Comparison of ENCODE assay signal across 7 mouse cellular contexts in the genomic region with DNA sequence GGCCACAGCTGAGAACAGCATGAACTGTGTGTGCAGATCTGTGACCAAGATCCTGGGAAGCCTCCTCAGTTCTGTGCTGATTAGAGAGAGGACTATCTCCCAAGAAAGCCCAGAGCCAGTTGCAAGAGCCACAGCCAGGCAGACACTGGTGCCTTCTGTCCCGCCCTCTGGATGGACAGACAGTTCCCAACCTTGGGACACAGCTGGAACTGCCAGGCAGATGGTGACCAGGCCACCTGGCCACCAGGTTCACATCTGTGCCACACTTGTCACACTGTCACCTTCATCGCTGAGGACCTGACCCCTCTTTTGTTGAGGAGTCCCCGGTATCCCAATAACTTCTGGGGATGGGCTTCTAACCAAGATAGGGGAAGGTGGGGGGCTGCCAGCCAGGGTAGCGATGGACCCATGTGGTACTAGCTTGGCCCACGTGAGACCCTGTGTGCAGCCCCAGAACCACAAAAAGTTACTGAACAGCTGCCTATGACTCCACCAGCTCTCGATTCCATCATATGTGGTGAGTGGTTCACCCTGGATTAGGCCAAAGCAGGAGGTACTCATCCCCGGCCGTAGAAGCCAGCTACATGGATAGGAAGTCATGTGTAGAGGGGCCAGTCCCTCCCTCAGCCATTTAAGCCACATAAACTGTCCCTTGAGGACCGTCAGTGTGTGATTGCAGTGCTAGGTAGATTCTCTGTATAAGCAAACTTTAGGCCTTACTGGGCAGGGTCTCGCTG. TPM values are rescaled to one million over a fixed set of nuclear protein-coding genes. Genes with fewer than 3 reads are reported as not detected.
A peak's percentile ranks its signal among the peaks of the same experiment; 100 is the strongest.
DNase-seq lines count a peak whose midpoint lies in the region; ATAC-seq and TF ChIP-seq lines count a peak whose summit lies in the region.

No protein-coding gene starts in this region.

- no peak for DNase-seq in hindbrain, embryonic 10.5 days (ENCODE audit: low spot score)
- no peak for DNase-seq in hindbrain, embryonic 11.5 days (ENCODE audit: low spot score)
- no peak for DNase-seq in neural tube, embryonic 10.5 days (ENCODE audit: extremely low spot score, low spot score)
- DNase-seq in limb, embryonic 14.5 days (ENCODE audit: low spot score), result no peak
- DNase-seq in c-Kit-positive CD71-positive TER-119-positive erythroid progenitor cells, embryonic 14.5 days (ENCODE audit: low spot score), result no peak
- DNase-seq in adipocyte (ENCODE audit: low spot score), result no peak

- ATAC-seq in hindbrain, embryonic 11.5 days (ENCODE audit: low FRiP score), result no peak
- no peak for ATAC-seq in neural tube, embryonic 12.5 days (ENCODE audit: low FRiP score, low read depth)
- no peak for ATAC-seq in limb, embryonic 14.5 days (ENCODE audit: low FRiP score, low read depth)

- H3K4me1 ChIP-seq in hindbrain, embryonic 10.5 days (replicated peaks), result peaks cover 40% of the 10 kb centered on the region
- peaks cover 5% of the 10 kb centered on the region; the same call in 1 of the 2 replicates for H3K4me1 ChIP-seq in hindbrain, embryonic 11.5 days (replicated peaks; ENCODE audit: control insufficient read depth, insufficient read depth, low read length)
- H3K4me1 ChIP-seq in neural tube, embryonic 12.5 days, result peaks cover 43% of the 10 kb centered on the region
- H3K4me1 ChIP-seq in limb, embryonic 14.5 days (ENCODE audit: control insufficient read depth, insufficient read depth, low read length), result peaks cover 11% of the 10 kb centered on the region; the same call in 1 of the 2 replicates

- 92% methylated on average over 10 of the region's 10 CpGs for WGBS in hindbrain, embryonic 10.5 days
- 91% methylated on average over 10 of the region's 10 CpGs for WGBS in hindbrain, embryonic 11.5 days
- 93% methylated on average over 10 of the region's 10 CpGs for WGBS in neural tube, embryonic 12.5 days
- WGBS in limb, embryonic 14.5 days, result 90% methylated on average over 10 of the region's 10 CpGs

- no peak overlapping the region for H3K27ac ChIP-seq in hindbrain, embryonic 10.5 days
- H3K27ac ChIP-seq in hindbrain, embryonic 11.5 days (ENCODE audit: low read depth, low read length), result no peak overlapping the region
- no peak overlapping the region for H3K27ac ChIP-seq in neural tube, embryonic 12.5 days
- H3K27ac ChIP-seq in limb, embryonic 14.5 days (replicated peaks; ENCODE audit: low read depth, low read length), result no peak overlapping the region

- H3K9ac ChIP-seq in hindbrain, embryonic 11.5 days (ENCODE audit: low read depth, low read length), result no peak overlapping the region
- 0 out of 2 replicates have a peak overlapping the region, but pooled peaks have one; percentile 26 for H3K9ac ChIP-seq in neural tube, embryonic 12.5 days
- H3K9ac ChIP-seq in limb, embryonic 14.5 days (ENCODE audit: low read depth, low read length, severe bottlenecking), result peak overlapping the region; percentile 16; the same call in 1 of the 2 replicates

- H3K4me3 ChIP-seq in hindbrain, embryonic 10.5 days, result peak overlapping the region; percentile 9; the same call in 1 of the 2 replicates
- no peak overlapping the region for H3K4me3 ChIP-seq in hindbrain, embryonic 11.5 days (ENCODE audit: low read depth, low read length)
- H3K4me3 ChIP-seq in neural tube, embryonic 12.5 days, result no peak overlapping the region
- no peak overlapping the region for H3K4me3 ChIP-seq in limb, embryonic 14.5 days (replicated peaks; ENCODE audit: low read length)

- H3K4me2 ChIP-seq in hindbrain, embryonic 11.5 days (replicated peaks; ENCODE audit: low read depth, low read length), result no peak overlapping the region
- H3K4me2 ChIP-seq in neural tube, embryonic 12.5 days (replicated peaks), result peak overlapping the region; percentile 92; the same call in 1 of the 2 replicates
- H3K4me2 ChIP-seq in limb, embryonic 14.5 days (replicated peaks; ENCODE audit: low read depth, low read length, severe bottlenecking), result 0 out of 2 replicates have a peak overlapping the region, but pooled peaks have one; percentile 3

- no peak for TF ChIP-seq POLR2A in limb, embryonic 14.5 days (IDR thresholded peaks at IDR 0.05; ENCODE audit: borderline replicate concordance, extremely low read depth, insufficient read depth, insufficient read length)

- no peaks in the 10 kb centered on the region for H3K27me3 ChIP-seq in hindbrain, embryonic 10.5 days (ENCODE audit: insufficient read depth, poor library complexity, severe bottlenecking)
- no peaks in the 10 kb centered on the region for H3K27me3 ChIP-seq in hindbrain, embryonic 11.5 days (ENCODE audit: control insufficient read depth, insufficient read depth, low read length)
- no peaks in the 10 kb centered on the region for H3K27me3 ChIP-seq in neural tube, embryonic 12.5 days (replicated peaks)
- no peaks in the 10 kb centered on the region for H3K27me3 ChIP-seq in limb, embryonic 14.5 days (ENCODE audit: control insufficient read depth, insufficient read depth, low read length)

- no peaks in the 10 kb centered on the region for H3K9me3 ChIP-seq in hindbrain, embryonic 10.5 days
- H3K9me3 ChIP-seq in hindbrain, embryonic 11.5 days (ENCODE audit: control insufficient read depth, low read length), result no peaks in the 10 kb centered on the region
- H3K9me3 ChIP-seq in neural tube, embryonic 12.5 days, result no peaks in the 10 kb centered on the region
- H3K9me3 ChIP-seq in limb, embryonic 14.5 days (ENCODE audit: control insufficient read depth, low read length), result no peaks in the 10 kb centered on the region

- peaks cover 55% of the 10 kb centered on the region for H3K36me3 ChIP-seq in hindbrain, embryonic 10.5 days
- H3K36me3 ChIP-seq in hindbrain, embryonic 11.5 days (ENCODE audit: control insufficient read depth, insufficient read depth, low read length), result peaks cover 6% of the 10 kb centered on the region; the same call in 1 of the 2 replicates
- H3K36me3 ChIP-seq in neural tube, embryonic 12.5 days, result peaks cover 52% of the 10 kb centered on the region
- H3K36me3 ChIP-seq in limb, embryonic 14.5 days (ENCODE audit: control insufficient read depth, insufficient read depth, low read length), result peaks cover 47% of the 10 kb centered on the region

RNA-seq across cellular contexts. Expression of a gene that starts 2.9 kb away (rescaled TPM):
- 13.3 and 15.5 TPM in 2 replicates for polyA plus RNA-seq in hindbrain, embryonic 10.5 days (2016; fragmentation: Nextera tagmentation; extraction: Ambion mirVana)
- 12.8 and 14.4 TPM in 2 replicates for polyA plus RNA-seq in hindbrain, embryonic 11.5 days (2014; fragmentation: Nextera tagmentation; extraction: Ambion mirVana)
- polyA plus RNA-seq in neural tube, embryonic 12.5 days (2016; fragmentation: Nextera tagmentation; extraction: Ambion mirVana), result 19.9 and 20.6 TPM in 2 replicates
- polyA plus RNA-seq in limb, embryonic 14.5 days (2012; rRNA removed), result 14.5 and 18.4 TPM in 2 replicates
- polyA plus RNA-seq in limb, embryonic 14.5 days (2014; fragmentation: Nextera tagmentation; extraction: Ambion mirVana), result 16.0 and 17.4 TPM in 2 replicates

RNA-seq across cellular contexts. Expression of a gene that starts 17.1 kb away (rescaled TPM):
- polyA plus RNA-seq in hindbrain, embryonic 10.5 days (2016; fragmentation: Nextera tagmentation; extraction: Ambion mirVana), result 2.4 and 2.6 TPM in 2 replicates
- polyA plus RNA-seq in hindbrain, embryonic 11.5 days (2014; fragmentation: Nextera tagmentation; extraction: Ambion mirVana), result 2.1 and 2.7 TPM in 2 replicates
- polyA plus RNA-seq in neural tube, embryonic 12.5 days (2016; fragmentation: Nextera tagmentation; extraction: Ambion mirVana), result 1.5 and 2.0 TPM in 2 replicates
- polyA plus RNA-seq in limb, embryonic 14.5 days (2012; rRNA removed), result 12.5 and 16.5 TPM in 2 replicates
- 8.2 and 8.7 TPM in 2 replicates for polyA plus RNA-seq in limb, embryonic 14.5 days (2014; fragmentation: Nextera tagmentation; extraction: Ambion mirVana)

RNA-seq across cellular contexts. Expression of a gene that starts 33.2 kb away (rescaled TPM):
- polyA plus RNA-seq in hindbrain, embryonic 10.5 days (2016; fragmentation: Nextera tagmentation; extraction: Ambion mirVana), result 50.9 and 61.6 TPM in 2 replicates
- 25.0 and 26.2 TPM in 2 replicates for polyA plus RNA-seq in hindbrain, embryonic 11.5 days (2014; fragmentation: Nextera tagmentation; extraction: Ambion mirVana)
- 29.0 and 31.7 TPM in 2 replicates for polyA plus RNA-seq in neural tube, embryonic 12.5 days (2016; fragmentation: Nextera tagmentation; extraction: Ambion mirVana)
- 41.0 and 44.1 TPM in 2 replicates for polyA plus RNA-seq in limb, embryonic 14.5 days (2012; rRNA removed)
- polyA plus RNA-seq in limb, embryonic 14.5 days (2014; fragmentation: Nextera tagmentation; extraction: Ambion mirVana), result 90.1 and 90.3 TPM in 2 replicates

RNA-seq across cellular contexts. Expression of a gene that starts 40.6 kb away (rescaled TPM):
- not detected in 2 replicates for polyA plus RNA-seq in hindbrain, embryonic 10.5 days (2016; fragmentation: Nextera tagmentation; extraction: Ambion mirVana)
- not detected in 2 replicates for polyA plus RNA-seq in hindbrain, embryonic 11.5 days (2014; fragmentation: Nextera tagmentation; extraction: Ambion mirVana)
- polyA plus RNA-seq in neural tube, embryonic 12.5 days (2016; fragmentation: Nextera tagmentation; extraction: Ambion mirVana), result not detected in 2 replicates
- not detected in 2 replicates for polyA plus RNA-seq in limb, embryonic 14.5 days (2012; rRNA removed)
- polyA plus RNA-seq in limb, embryonic 14.5 days (2014; fragmentation: Nextera tagmentation; extraction: Ambion mirVana), result not detected in 2 replicates

RNA-seq across cellular contexts. Expression of a gene that starts 40.8 kb away (rescaled TPM):
- 43.0 and 52.3 TPM in 2 replicates for polyA plus RNA-seq in hindbrain, embryonic 10.5 days (2016; fragmentation: Nextera tagmentation; extraction: Ambion mirVana)
- polyA plus RNA-seq in hindbrain, embryonic 11.5 days (2014; fragmentation: Nextera tagmentation; extraction: Ambion mirVana), result 26.2 and 27.6 TPM in 2 replicates
- 35.0 and 35.1 TPM in 2 replicates for polyA plus RNA-seq in neural tube, embryonic 12.5 days (2016; fragmentation: Nextera tagmentation; extraction: Ambion mirVana)
- 54.3 and 69.6 TPM in 2 replicates for polyA plus RNA-seq in limb, embryonic 14.5 days (2012; rRNA removed)
- polyA plus RNA-seq in limb, embryonic 14.5 days (2014; fragmentation: Nextera tagmentation; extraction: Ambion mirVana), result 33.9 and 37.7 TPM in 2 replicates
